Mouse (Mus musculus) thymus, adult 2 months (tissue): ENCODE data around the gene Wnt6.

Experiments used
- CTCF ChIP-seq: fragments of 200-500 bp; IDR thresholded peaks from 2 replicates; pipeline ENCODE4 v1.5.1; 2012; ENCODE audit warnings: mild to moderate bottlenecking, control low read depth, low read length, moderate library complexity, borderline replicate concordance; ENCODE audit not compliant: control insufficient read depth, poor library complexity, insufficient read depth; ENCODE audit errors: extremely low read depth
- POLR2A ChIP-seq: fragments of 200-500 bp; IDR thresholded peaks from 2 replicates; pipeline ENCODE4 v1.6.1; 2012; ENCODE audit warnings: mild to moderate bottlenecking, low read length, control low read depth, moderate library complexity; ENCODE audit not compliant: control insufficient read depth, poor library complexity, insufficient read depth; ENCODE audit errors: extremely low read depth

DNA sequence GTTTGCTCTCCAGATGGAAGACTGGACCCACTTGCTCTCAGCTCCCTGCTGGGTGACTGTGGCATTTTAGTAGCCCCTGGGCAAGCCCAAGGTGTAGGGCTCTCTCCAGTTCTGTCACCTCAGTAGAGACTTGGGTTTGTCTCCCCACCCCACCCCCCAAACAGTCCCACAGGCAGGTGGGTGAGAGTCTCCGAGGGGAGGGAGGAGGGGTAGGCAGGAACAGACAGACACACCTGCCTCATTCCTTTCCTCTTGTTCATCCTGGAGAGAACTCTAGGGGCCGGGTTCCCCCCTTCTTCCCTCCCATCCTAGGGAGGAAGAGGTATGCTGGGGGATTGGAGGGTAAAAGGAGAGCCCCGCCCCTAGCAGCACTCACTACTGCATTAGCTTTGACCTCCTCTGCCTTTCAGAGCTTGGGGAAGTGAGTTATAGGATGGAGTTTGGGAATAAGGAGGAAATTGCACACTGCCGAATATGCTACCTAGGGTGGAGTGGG is 33.7 kb downstream of the Wnt6 start:
- no peak for TF ChIP-seq POLR2A
- TF ChIP-seq CTCF: no peak
